8 mouse cellular contexts compared by ENCODE assay signal in genomic region chr1:23762782-23763630, GRCm38 (mm10). TPM values are rescaled to one million over a fixed set of nuclear protein-coding genes. Genes with fewer than 3 reads are reported as not detected.
A peak's percentile ranks its signal among the peaks of the same experiment; 100 is the strongest.
DNase-seq lines count a peak whose midpoint lies in the region.

No protein-coding gene starts in this region.

- no peaks in the 10 kb centered on the region for H3K36me3 ChIP-seq in megakaryocyte, embryonic 14.5 days (replicated peaks; ENCODE audit: low read length)

- peak; percentile 85 to 94 for DNase-seq in adrenal gland, adult (ENCODE audit: inconsistent age in 2 of 2, low spot score in 1 of 2)
- peak; percentile 97 for DNase-seq in embryo, embryonic 10 days (ENCODE audit: low spot score)
- peak; percentile 91 for DNase-seq in gastrocnemius, postnatal 10 days
- peak; percentile 70 for DNase-seq in induced T-regulatory cell, adult 2 months (ENCODE audit: low read depth)
- DNase-seq in left cerebral cortex, adult 8-10 months (ENCODE audit: low spot score in 2 of 2): peak; percentile 87 to 93
- peak; percentile 97 for DNase-seq in right cerebral cortex, postnatal 14 days
- DNase-seq in urinary bladder, postnatal 25 days (ENCODE audit: low spot score): peak; percentile 89

- H3K4me1 ChIP-seq in megakaryocyte, embryonic 14.5 days: peaks cover 23% of the 10 kb centered on the region

- peaks cover 63% of the 10 kb centered on the region for H3K27me3 ChIP-seq in megakaryocyte, embryonic 14.5 days (replicated peaks)

- H3K4me3 ChIP-seq in megakaryocyte, embryonic 14.5 days (replicated peaks): peak overlapping the region; percentile 90

- H3K9me3 ChIP-seq in megakaryocyte, embryonic 14.5 days: no peaks in the 10 kb centered on the region

RNA-seq across cellular contexts. Expression of gene B3gat2, which starts 1.5 kb away (rescaled TPM):
- total RNA-seq in gastrocnemius, postnatal 10 days (2021): not detected
- 1 to 10 TPM; 7.9 to 9.3 (median 9.0) TPM for total RNA-seq in left cerebral cortex, adult 8-10 months (2022)
- 0.01 TPM in 1 of 2 replicates, not detected in the other for polyA plus RNA-seq in megakaryocyte, embryonic 14.5 days (2012; ENCODE audit: insufficient read depth, low replicate concordance)

Comparison
In these comparisons a context has a peak if more than half of its experiments do, and no peak if none do; other contexts are left out.
1. Peak in every context shown above with its lines: DNase-seq and H3K4me3 ChIP-seq.
2. RNA of gene B3gat2, which starts 1.5 kb away (total RNA-seq): 7.9 to 9.3 TPM in left cerebral cortex, adult 8-10 months; not detected in gastrocnemius, postnatal 10 days; every median in the first group is over 4 times any median in the second.